Comparison of ENCODE assay signal across 7 mouse cellular contexts in genomic region chr11:70668335-70668770, GRCm38 (mm10). TPM values are rescaled to one million over a fixed set of nuclear protein-coding genes. Genes with fewer than 3 reads are reported as not detected.
A peak's percentile ranks its signal among the peaks of the same experiment; 100 is the strongest.
DNase-seq lines count a peak whose midpoint lies in the region; ATAC-seq lines count a peak whose summit lies in the region.

No protein-coding gene starts in this region.

- no peaks in the 10 kb centered on the region for H3K27me3 ChIP-seq in lung, embryonic 15.5 days
- no peaks in the 10 kb centered on the region for H3K27me3 ChIP-seq in forebrain, embryonic 15.5 days
- no peaks in the 10 kb centered on the region for H3K27me3 ChIP-seq in limb, embryonic 12.5 days
- H3K27me3 ChIP-seq in neural tube, embryonic 12.5 days (replicated peaks), result no peaks in the 10 kb centered on the region

- peak; percentile 59 for ATAC-seq in lung, embryonic 15.5 days (ENCODE audit: borderline replicate concordance, extremely low read depth, low FRiP score, low TSS enrichment)
- ATAC-seq in common myeloid progenitor, adult 5-6 weeks (replicated peaks; ENCODE audit: low read depth, poor library complexity, severe bottlenecking), result peak; percentile 12; the same call in 1 of the 2 replicates
- ATAC-seq in forebrain, embryonic 15.5 days (replicated peaks), result no peak; the same call in 1 of the 2 replicates
- no peak; the same call in 1 of the 2 replicates for ATAC-seq in limb, embryonic 12.5 days (ENCODE audit: insufficient number of reproducible peaks, insufficient read depth, low FRiP score, low TSS enrichment, low read depth)
- ATAC-seq in neural tube, embryonic 12.5 days (ENCODE audit: low FRiP score, low read depth), result peak; percentile 41; the same call in 1 of the 2 replicates
- ATAC-seq in megakaryocyte progenitor cell, adult 5-6 weeks (replicated peaks; ENCODE audit: poor library complexity), result no peak

- DNase-seq in lung, postnatal 25 days (ENCODE audit: low spot score), result no peak

- H3K9ac ChIP-seq in lung, embryonic 15.5 days, result peak overlapping the region; percentile 42
- peak overlapping the region; percentile 60 for H3K9ac ChIP-seq in forebrain, embryonic 15.5 days (replicated peaks)
- peak overlapping the region; percentile 58 for H3K9ac ChIP-seq in limb, embryonic 12.5 days (replicated peaks)
- H3K9ac ChIP-seq in neural tube, embryonic 12.5 days, result peak overlapping the region; percentile 56

- WGBS in lung, embryonic 15.5 days, result under 1% methylated on average over 15 of the region's 15 CpGs
- under 1% methylated on average over 15 of the region's 15 CpGs for WGBS in forebrain, embryonic 15.5 days
- WGBS in limb, embryonic 12.5 days, result under 1% methylated on average over 15 of the region's 15 CpGs
- under 1% methylated on average over 15 of the region's 15 CpGs for WGBS in neural tube, embryonic 12.5 days

- no peaks in the 10 kb centered on the region for H3K9me3 ChIP-seq in lung, embryonic 15.5 days
- no peaks in the 10 kb centered on the region for H3K9me3 ChIP-seq in forebrain, embryonic 15.5 days
- no peaks in the 10 kb centered on the region for H3K9me3 ChIP-seq in limb, embryonic 12.5 days
- no peaks in the 10 kb centered on the region for H3K9me3 ChIP-seq in neural tube, embryonic 12.5 days

- peak overlapping the region; percentile 88 for H3K4me2 ChIP-seq in lung, embryonic 15.5 days
- H3K4me2 ChIP-seq in forebrain, embryonic 15.5 days (replicated peaks), result peak overlapping the region; percentile 94
- peak overlapping the region; percentile 67 for H3K4me2 ChIP-seq in limb, embryonic 12.5 days
- H3K4me2 ChIP-seq in neural tube, embryonic 12.5 days (replicated peaks), result peak overlapping the region; percentile 77

- peak overlapping the region; percentile 99 for H3K27ac ChIP-seq in lung, embryonic 15.5 days
- H3K27ac ChIP-seq in forebrain, embryonic 15.5 days (replicated peaks), result peak overlapping the region; percentile 99
- H3K27ac ChIP-seq in limb, embryonic 12.5 days, result peak overlapping the region; percentile 97
- H3K27ac ChIP-seq in neural tube, embryonic 12.5 days, result peak overlapping the region; percentile 38; the same call in 1 of the 2 replicates

- H3K4me3 ChIP-seq in lung, embryonic 15.5 days, result peak overlapping the region; percentile 73
- H3K4me3 ChIP-seq in forebrain, embryonic 15.5 days, result peak overlapping the region; percentile 59
- H3K4me3 ChIP-seq in limb, embryonic 12.5 days (replicated peaks), result peak overlapping the region; percentile 52
- H3K4me3 ChIP-seq in neural tube, embryonic 12.5 days, result peak overlapping the region; percentile 57

- peaks cover 35% of the 10 kb centered on the region for H3K36me3 ChIP-seq in lung, embryonic 15.5 days
- peaks cover 25% of the 10 kb centered on the region for H3K36me3 ChIP-seq in forebrain, embryonic 15.5 days
- peaks cover 59% of the 10 kb centered on the region for H3K36me3 ChIP-seq in limb, embryonic 12.5 days
- H3K36me3 ChIP-seq in neural tube, embryonic 12.5 days, result peaks cover 43% of the 10 kb centered on the region

- H3K4me1 ChIP-seq in lung, embryonic 15.5 days, result peaks cover 23% of the 10 kb centered on the region
- H3K4me1 ChIP-seq in forebrain, embryonic 15.5 days, result peaks cover 29% of the 10 kb centered on the region
- peaks cover 26% of the 10 kb centered on the region for H3K4me1 ChIP-seq in limb, embryonic 12.5 days (replicated peaks)
- peaks cover 26% of the 10 kb centered on the region for H3K4me1 ChIP-seq in neural tube, embryonic 12.5 days

RNA-seq across cellular contexts. Expression of gene Spag7, which starts 0.9 kb away (rescaled TPM):
- 170 TPM in 2 replicates for polyA plus RNA-seq in lung, embryonic 15.5 days (2015; fragmentation: Nextera tagmentation; extraction: Ambion mirVana)
- total RNA-seq in common myeloid progenitor, adult 5-6 weeks (2017), result 43.2 and 53.2 TPM in 2 replicates
- polyA plus RNA-seq in forebrain, embryonic 15.5 days (2015; fragmentation: Nextera tagmentation; extraction: Ambion mirVana), result 148 and 153 TPM in 2 replicates
- polyA plus RNA-seq in limb, embryonic 12.5 days (2016; fragmentation: Nextera tagmentation; extraction: Ambion mirVana), result 151 TPM in 2 replicates
- 154 and 158 TPM in 2 replicates for polyA plus RNA-seq in neural tube, embryonic 12.5 days (2016; fragmentation: Nextera tagmentation; extraction: Ambion mirVana)
- total RNA-seq in megakaryocyte progenitor cell, adult 5-6 weeks (2015), result 102 and 109 TPM in 2 replicates
- 68.6 and 71.8 TPM in 2 replicates for total RNA-seq in megakaryocyte progenitor cell, adult 5-6 weeks (2017)

RNA-seq across cellular contexts. Expression of gene Eno3, which starts 11.4 kb away (rescaled TPM):
- polyA plus RNA-seq in lung, embryonic 15.5 days (2015; fragmentation: Nextera tagmentation; extraction: Ambion mirVana), result 27.9 and 33.3 TPM in 2 replicates
- 8.9 and 10.0 TPM in 2 replicates for total RNA-seq in common myeloid progenitor, adult 5-6 weeks (2017)
- 6.3 and 8.4 TPM in 2 replicates for polyA plus RNA-seq in forebrain, embryonic 15.5 days (2015; fragmentation: Nextera tagmentation; extraction: Ambion mirVana)
- polyA plus RNA-seq in limb, embryonic 12.5 days (2016; fragmentation: Nextera tagmentation; extraction: Ambion mirVana), result 34.2 and 38.2 TPM in 2 replicates
- polyA plus RNA-seq in neural tube, embryonic 12.5 days (2016; fragmentation: Nextera tagmentation; extraction: Ambion mirVana), result 19.3 and 20.1 TPM in 2 replicates
- 4.1 and 6.2 TPM in 2 replicates for total RNA-seq in megakaryocyte progenitor cell, adult 5-6 weeks (2015)
- 7.2 and 9.5 TPM in 2 replicates for total RNA-seq in megakaryocyte progenitor cell, adult 5-6 weeks (2017)

RNA-seq across cellular contexts. Expression of gene Pfn1, which starts 13.9 kb away (rescaled TPM):
- 1,970 and 2,089 TPM in 2 replicates for polyA plus RNA-seq in lung, embryonic 15.5 days (2015; fragmentation: Nextera tagmentation; extraction: Ambion mirVana)
- total RNA-seq in common myeloid progenitor, adult 5-6 weeks (2017), result 437 and 465 TPM in 2 replicates
- polyA plus RNA-seq in forebrain, embryonic 15.5 days (2015; fragmentation: Nextera tagmentation; extraction: Ambion mirVana), result 683 and 724 TPM in 2 replicates
- 1,494 and 1,514 TPM in 2 replicates for polyA plus RNA-seq in limb, embryonic 12.5 days (2016; fragmentation: Nextera tagmentation; extraction: Ambion mirVana)
- polyA plus RNA-seq in neural tube, embryonic 12.5 days (2016; fragmentation: Nextera tagmentation; extraction: Ambion mirVana), result 1,155 and 1,157 TPM in 2 replicates
- 1,057 and 1,218 TPM in 2 replicates for total RNA-seq in megakaryocyte progenitor cell, adult 5-6 weeks (2015)
- 491 and 574 TPM in 2 replicates for total RNA-seq in megakaryocyte progenitor cell, adult 5-6 weeks (2017)

RNA-seq across cellular contexts. Expression of gene Camta2, which starts 19.6 kb away (rescaled TPM):
- 11.8 and 12.8 TPM in 2 replicates for polyA plus RNA-seq in lung, embryonic 15.5 days (2015; fragmentation: Nextera tagmentation; extraction: Ambion mirVana)
- total RNA-seq in common myeloid progenitor, adult 5-6 weeks (2017), result 5.3 and 13.3 TPM in 2 replicates
- 17.0 and 17.6 TPM in 2 replicates for polyA plus RNA-seq in forebrain, embryonic 15.5 days (2015; fragmentation: Nextera tagmentation; extraction: Ambion mirVana)
- polyA plus RNA-seq in limb, embryonic 12.5 days (2016; fragmentation: Nextera tagmentation; extraction: Ambion mirVana), result 9.9 and 12.8 TPM in 2 replicates
- 15.2 and 16.7 TPM in 2 replicates for polyA plus RNA-seq in neural tube, embryonic 12.5 days (2016; fragmentation: Nextera tagmentation; extraction: Ambion mirVana)
- total RNA-seq in megakaryocyte progenitor cell, adult 5-6 weeks (2015), result 9.1 and 9.2 TPM in 2 replicates
- 2.0 and 5.1 TPM in 2 replicates for total RNA-seq in megakaryocyte progenitor cell, adult 5-6 weeks (2017)

RNA-seq across cellular contexts. Expression of gene Slc25a11, which starts 21.1 kb away (rescaled TPM):
- 150 and 162 TPM in 2 replicates for polyA plus RNA-seq in lung, embryonic 15.5 days (2015; fragmentation: Nextera tagmentation; extraction: Ambion mirVana)
- 52.5 and 60.6 TPM in 2 replicates for total RNA-seq in common myeloid progenitor, adult 5-6 weeks (2017)
- polyA plus RNA-seq in forebrain, embryonic 15.5 days (2015; fragmentation: Nextera tagmentation; extraction: Ambion mirVana), result 167 and 168 TPM in 2 replicates
- 161 and 163 TPM in 2 replicates for polyA plus RNA-seq in limb, embryonic 12.5 days (2016; fragmentation: Nextera tagmentation; extraction: Ambion mirVana)
- 152 TPM in 2 replicates for polyA plus RNA-seq in neural tube, embryonic 12.5 days (2016; fragmentation: Nextera tagmentation; extraction: Ambion mirVana)
- total RNA-seq in megakaryocyte progenitor cell, adult 5-6 weeks (2015), result 59.5 and 73.9 TPM in 2 replicates
- 46.6 and 52.7 TPM in 2 replicates for total RNA-seq in megakaryocyte progenitor cell, adult 5-6 weeks (2017)

Comparison
In these comparisons a context has a peak if more than half of its experiments do, and no peak if none do; other contexts are left out.
1. ATAC-seq: peak in lung, embryonic 15.5 days (single experiment), common myeloid progenitor, adult 5-6 weeks (single experiment) and neural tube, embryonic 12.5 days (single experiment); none in forebrain, embryonic 15.5 days (single experiment), limb, embryonic 12.5 days (single experiment) and megakaryocyte progenitor cell, adult 5-6 weeks (single experiment).
2. H3K27ac ChIP-seq: peak in every context shown above with its lines; median percentile 99 in lung, embryonic 15.5 days; 99 in forebrain, embryonic 15.5 days; 97 in limb, embryonic 12.5 days; 38 in neural tube, embryonic 12.5 days.
3. Peak in every context shown above with its lines, with median percentiles within 50 percentile points of each other: H3K4me2 ChIP-seq, H3K4me3 ChIP-seq and H3K9ac ChIP-seq.